Mouse (Mus musculus) left cerebral cortex, adult 2 months (tissue): ENCODE data around the gene Gm20825. TPM values are rescaled to one million over a fixed set of nuclear protein-coding genes. Genes with fewer than 3 reads are reported as not detected.
"Not testable (repeated sequence)": the region's sequence is repeated elsewhere in the genome, so short reads cannot be mapped to it uniquely, and the experiment has no call there.

Experiments used
- DNase-seq, 2 experiments: peaks; one replicate each; pipeline ENCODE4 v3.0.0; 2021 to 2022; ENCODE audit warnings: low spot score in 2 of 2, mixed read lengths in 1 of 2; ENCODE audit errors: extremely low spot score in 1 of 2
- H3K27ac ChIP-seq: fragments of 200-600 bp; 2 replicates; pipeline ENCODE4 v1.8.1; 2022
- H3K4me3 ChIP-seq: fragments of 200-600 bp; 2 replicates; pipeline ENCODE4 v1.8.1; 2022
- intact Hi-C: fragments of 180-260 bp; cut with DNase I; formaldehyde crosslinking; loops from one replicate; pipeline ENCODE4 v1.15.1; 2025
- long read RNA-seq, 2 experiments: library from polyadenylated mRNA; stranded (forward); transcript quantifications; one replicate each; pipeline ENCODE4 v2.0.0; 2021; ENCODE audit warnings: borderline mapping rate in 2 of 2
- total RNA-seq, 2 experiments: library from RNA; stranded (reverse); gene quantifications; 2 replicates each; pipeline ENCODE4 v1.2.3; 2021

The Gm20825 gene
- total RNA-seq, result not detected
- long read RNA-seq, experiment 1, result 0 reads
- long read RNA-seq, experiment 2, result 0 reads

GRCm38 (mm10) chrY:8071407-8071806 lies at the start of gene Gm20825:
Gm20825 (minus strand) TSS chrY:8071507.
- H3K27ac ChIP-seq, H3K4me3 ChIP-seq, DNase-seq, intact Hi-C loops: not testable (repeated sequence)

Other genes with a start within 250 kb of the Gm20825 start
- gene Gm29049, start 74.3 kb downstream of the Gm20825 start, total RNA-seq, result not detected
- not detected for gene Gm20824, start 186.4 kb upstream of the Gm20825 start, total RNA-seq